Mouse (Mus musculus): ENCODE measurements around the gene Rpl12. TPM values are rescaled to one million over a fixed set of nuclear protein-coding genes. Genes with fewer than 3 reads are reported as not detected.
"Not testable (repeated sequence)": the region's sequence is repeated elsewhere in the genome, so short reads cannot be mapped to it uniquely, and the experiment has no call there.

The Rpl12 gene
- total RNA-seq, 4 experiments from 2014 or later: 56.3 to 66.1 (median 58.9) TPM

GRCm38 (mm10) chr2:32981725-32982271 is 20.4 kb downstream of the Rpl12 start, which contains the start of gene Slc2a8:
Gene Slc2a8, minus strand, starts transcription at chr2:32982083.
- peak; percentile 94 for DNase-seq (ENCODE audit: low spot score)

- DNase-seq (ENCODE audit: low spot score): no peak
Observed at GRCm38 (mm10) chr2:32982700-32983099, 21.3 kb downstream of the Rpl12 start.

GRCm38 (mm10) chr2:32983617-32984016 is 22.3 kb downstream of the Rpl12 start:
- no peak for DNase-seq (ENCODE audit: low spot score)

- DNase-seq (ENCODE audit: low spot score): no peak
Observed at GRCm38 (mm10) chr2:32985844-32986243, 24.5 kb downstream of the Rpl12 start.

- no peak for DNase-seq (ENCODE audit: low spot score)
Observed at GRCm38 (mm10) chr2:32989376-32989775, 28.0 kb downstream of the Rpl12 start.

- no peak for DNase-seq (ENCODE audit: low spot score)
Observed at GRCm38 (mm10) chr2:32990167-32990832, 28.9 kb downstream of the Rpl12 start.

GRCm38 (mm10) chr2:32992130-32992529 is 30.8 kb downstream of the Rpl12 start:
- DNase-seq (ENCODE audit: low spot score): no peak

- DNase-seq (ENCODE audit: low spot score): no peak
Observed at GRCm38 (mm10) chr2:32997081-32997480, 35.7 kb downstream of the Rpl12 start.

GRCm38 (mm10) chr2:32997792-32998191 is 36.4 kb downstream of the Rpl12 start:
- DNase-seq (ENCODE audit: low spot score): no peak

GRCm38 (mm10) chr2:32999752-33000151 is 38.4 kb downstream of the Rpl12 start:
- no peak for DNase-seq (ENCODE audit: low spot score)

GRCm38 (mm10) chr2:33002144-33002543 is 40.8 kb downstream of the Rpl12 start:
- DNase-seq (ENCODE audit: low spot score): no peak

GRCm38 (mm10) chr2:33005041-33005440 is 43.7 kb downstream of the Rpl12 start:
- DNase-seq (ENCODE audit: low spot score): no peak

- not testable (repeated sequence) for DNase-seq (ENCODE audit: low spot score)
Observed at GRCm38 (mm10) chr2:33009055-33009454, 47.7 kb downstream of the Rpl12 start.

- no peak for DNase-seq (ENCODE audit: low spot score)
Observed at GRCm38 (mm10) chr2:33014877-33015276, 53.5 kb downstream of the Rpl12 start.

Other genes with a start within 250 kb of the Rpl12 start
- 10 to 100 TPM; 23.3 to 27.1 (median 25.7) TPM for gene Cdk9, start 248.5 kb upstream of the Rpl12 start, total RNA-seq (2022)
- gene Sh2d3c, start 240.5 kb upstream of the Rpl12 start, total RNA-seq (2022): 10 to 100 TPM; 16.4 to 28.8 (median 21.7) TPM
- gene 6330409D20Rik, start 220.5 kb upstream of the Rpl12 start, total RNA-seq (2022): not detected
- 10 to 100 TPM in 1 of 4 experiments, 1 to 10 TPM in 3; 7.8 to 10.1 (median 8.2) TPM for gene Tor2a, start 204.3 kb upstream of the Rpl12 start, total RNA-seq (2022)
- gene Ttc16, start 185.9 kb upstream of the Rpl12 start, total RNA-seq (2022): under 1 TPM in 1 of 4 experiments, not detected in 3; 0.19 TPM
- gene Ptrh1, start 185.8 kb upstream of the Rpl12 start, total RNA-seq (2022): 1 to 10 TPM; 2.7 to 4.0 (median 3.2) TPM
- not detected for gene Cfap157, start 177.1 kb upstream of the Rpl12 start, total RNA-seq (2022)
- 10 to 100 TPM in 3 of 4 experiments, 1 to 10 TPM in 1; 8.5 to 10.8 (median 10.5) TPM for gene Stxbp1, start 114.3 kb upstream of the Rpl12 start, total RNA-seq (2022)
- 10 to 100 TPM; 19.1 to 26.8 (median 22.6) TPM for gene Fam129b, start 85.4 kb upstream of the Rpl12 start, total RNA-seq (2022)
- gene Lrsam1, start 55 bp downstream of the Rpl12 start, total RNA-seq (2022): 10 to 100 TPM; 13.1 to 21.8 (median 17.5) TPM
- 10 to 100 TPM; 15.2 to 20.2 (median 17.1) TPM for gene Slc2a8, start 20.5 kb downstream of the Rpl12 start, total RNA-seq (2022)
- 1 to 10 TPM; 2.6 to 6.7 (median 3.5) TPM for gene Garnl3, start 170.1 kb downstream of the Rpl12 start, total RNA-seq (2022)